Mouse (Mus musculus) gastrocnemius, postnatal 4 days (tissue): ENCODE data around the gene Chac2. TPM values are rescaled to one million over a fixed set of nuclear protein-coding genes. Genes with fewer than 3 reads are reported as not detected.

ENCODE experiments used
- total RNA-seq, 2 experiments: library from RNA; stranded (reverse); gene quantifications; 2 replicates each; pipeline ENCODE4 v1.2.3; 2021

Chac2 gene
- total RNA-seq, 2 experiments from 2014 or later = 6.3 to 6.8 TPM

Other genes starting within 250 kb of the Chac2 start
- gene Psme4, start 214.6 kb downstream of the Chac2 start, total RNA-seq = 10 to 100 TPM; 62.1 to 78.5 TPM
- gene Gpr75, start 101.0 kb downstream of the Chac2 start, total RNA-seq = under 1 TPM in 1 of 2 experiments, not detected in 1; 0.08 TPM
- gene Asb3, start 100.9 kb downstream of the Chac2 start, total RNA-seq = 10 to 100 TPM; 12.8 to 13.5 TPM
- 10 to 100 TPM; 44.7 to 51.2 TPM for gene Erlec1, start 32.0 kb downstream of the Chac2 start, total RNA-seq
- not detected for gene Gm17332, start 196.1 kb upstream of the Chac2 start, total RNA-seq